Mouse (Mus musculus) liver, embryonic 14.5 days (tissue): Measurements from ENCODE around the gene Lgals2. TPM values are rescaled to one million over a fixed set of nuclear protein-coding genes. Genes with fewer than 3 reads are reported as not detected.

Experiments
- ATAC-seq: fragments of 200-750 bp; cut with Nextera tagmentation; 2 replicates; pipeline ENCODE4 v1.8.0; 2017; ENCODE audit warnings: moderate number of reproducible peaks, mild to moderate bottlenecking, moderate library complexity; ENCODE audit not compliant: insufficient read depth
- DNase-seq, 3 experiments: peaks; one replicate each; pipeline ENCODE4 v3.0.0-alpha.2; 2012 to 2013; ENCODE audit warnings: low read depth in 3 of 3, low spot score in 3 of 3
- H3K27ac ChIP-seq: fragments of 300-500 bp; sonication (generic); 2 replicates; pipeline ENCODE4 v1.5.1; 2014; ENCODE audit warnings: moderate library complexity, mild to moderate bottlenecking, control low read depth, inconsistent platforms
- H3K27me3 ChIP-seq: fragments of 300-500 bp; sonication (generic); 2 replicates; pipeline ENCODE4 v1.6.1; 2014; ENCODE audit warnings: mild to moderate bottlenecking, low read length, moderate library complexity; ENCODE audit not compliant: control insufficient read depth, insufficient read depth
- H3K36me3 ChIP-seq: fragments of 300-500 bp; sonication (generic); replicated peaks from 2 replicates; pipeline ENCODE4 v1.6.1; 2014; ENCODE audit warnings: low read depth; ENCODE audit not compliant: control insufficient read depth, insufficient read depth
- H3K4me1 ChIP-seq, 2 experiments: fragments of 200-500 bp in 1 of 2; fragments of 300-500 bp in 1 of 2; sonication (generic) in 1 of 2; replicated peaks; 2 replicates each; pipeline ENCODE4 v1.6.1; 2012 to 2014; ENCODE audit warnings: antibody characterized with exemption in 1 of 2, inconsistent platforms in 1 of 2, low read length in 1 of 2; ENCODE audit not compliant: control insufficient read depth in 2 of 2, insufficient read depth in 2 of 2
- H3K4me2 ChIP-seq: fragments of 300-500 bp; sonication (generic); 2 replicates; pipeline ENCODE4 v1.6.1; 2014; ENCODE audit warnings: low read depth, mild to moderate bottlenecking, control low read depth, moderate library complexity
- H3K4me3 ChIP-seq, 2 experiments: fragments of 200-500 bp in 1 of 2; fragments of 300-500 bp in 1 of 2; sonication (generic) in 1 of 2; 2 replicates each; pipeline ENCODE4 v1.5.1; 2012 to 2014; ENCODE audit warnings: low read depth in 2 of 2, low read length in 2 of 2, mild to moderate bottlenecking in 2 of 2, control low read depth in 1 of 2, inconsistent platforms in 1 of 2, moderate library complexity in 1 of 2; ENCODE audit not compliant: insufficient read depth in 1 of 2
- H3K9ac ChIP-seq: fragments of 300-500 bp; sonication (generic); replicated peaks from 2 replicates; pipeline ENCODE4 v1.6.1; 2014; ENCODE audit warnings: mild to moderate bottlenecking, control low read depth, moderate library complexity
- H3K9me3 ChIP-seq: fragments of 300-500 bp; sonication (generic); 2 replicates; pipeline ENCODE4 v1.6.1; 2016; ENCODE audit warnings: low read length, mixed read lengths; ENCODE audit not compliant: control insufficient read depth
- CTCF ChIP-seq: IDR thresholded peaks from 2 replicates; pipeline ENCODE4 v1.5.1; 2016; ENCODE audit warnings: antibody characterized with exemption, low read depth, control low read depth
- EP300 ChIP-seq: IDR thresholded peaks from 2 replicates; pipeline ENCODE4 v1.6.1; 2016; ENCODE audit warnings: antibody characterized with exemption, low read depth
- WGBS: fragments of 180-500 bp; shearing (Covaris S2); extraction: QIAGEN DNeasy Blood & Tissue Kit; methylation state at CpG from one replicate; pipeline ENCODE4 v1.1.7; 2014; ENCODE audit not compliant: insufficient replicate concordance; 5-methylcytosine and 5-hydroxymethylcytosine counted together
- polyA plus RNA-seq, 2 experiments: library from polyadenylated mRNA; depleted of rRNA in 1 of 2; stranded (reverse) in 1 of 2; unstranded in 1 of 2; fragments of >200 nt; fragmentation: Nextera tagmentation in 1 of 2; extraction: Ambion mirVana in 1 of 2; gene quantifications; 2 replicates each; pipeline versions ENCODE4 v1.2.1 to v1.2.3; 2012 to 2014

Gene Lgals2
- polyA plus RNA-seq, 2 experiments: 9.8 to 14.0 TPM

DNA sequence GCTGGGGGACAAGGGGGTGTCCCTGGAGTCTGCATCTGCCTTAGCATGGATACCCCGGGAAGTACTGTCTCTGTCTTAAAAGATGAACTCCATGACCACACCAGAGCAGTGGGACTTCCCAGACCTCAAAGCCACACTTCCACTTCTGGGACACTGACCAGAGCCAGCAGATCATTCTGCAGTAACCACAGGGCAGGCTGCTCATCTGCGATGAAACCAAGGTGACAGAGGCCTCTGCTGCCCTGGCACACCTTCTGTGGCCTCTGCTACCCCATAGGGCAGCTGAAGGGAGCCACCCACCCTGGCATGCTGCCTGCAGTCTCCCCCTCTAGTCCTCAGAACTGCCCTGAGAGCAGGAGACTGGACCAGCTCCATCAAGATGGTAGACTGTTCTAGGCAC is 40.4 kb upstream of the Lgals2 start:
- 16% methylated on average over 2 of the region's 2 CpGs for WGBS
- peak overlapping the region; percentile 44 for H3K9ac ChIP-seq
- peaks cover 7% of the 10 kb centered on the region; the same call in 1 of the 2 replicates for H3K36me3 ChIP-seq
- TF ChIP-seq EP300 (no peak), CTCF (no peak)
- ATAC-seq (no peak; the same call in 1 of the 2 replicates), DNase-seq (no peak)
- peaks cover 54 to 66% of the 10 kb centered on the region in 2 experiments for H3K4me1 ChIP-seq
- H3K27ac ChIP-seq: peak overlapping the region; percentile 73
- no peak overlapping the region; a peak in 1 of 4 replicates for H3K4me3 ChIP-seq
- no peaks in the 10 kb centered on the region for H3K9me3 ChIP-seq
- peak overlapping the region; percentile 94 for H3K4me2 ChIP-seq
- no peaks in the 10 kb centered on the region for H3K27me3 ChIP-seq

DNA sequence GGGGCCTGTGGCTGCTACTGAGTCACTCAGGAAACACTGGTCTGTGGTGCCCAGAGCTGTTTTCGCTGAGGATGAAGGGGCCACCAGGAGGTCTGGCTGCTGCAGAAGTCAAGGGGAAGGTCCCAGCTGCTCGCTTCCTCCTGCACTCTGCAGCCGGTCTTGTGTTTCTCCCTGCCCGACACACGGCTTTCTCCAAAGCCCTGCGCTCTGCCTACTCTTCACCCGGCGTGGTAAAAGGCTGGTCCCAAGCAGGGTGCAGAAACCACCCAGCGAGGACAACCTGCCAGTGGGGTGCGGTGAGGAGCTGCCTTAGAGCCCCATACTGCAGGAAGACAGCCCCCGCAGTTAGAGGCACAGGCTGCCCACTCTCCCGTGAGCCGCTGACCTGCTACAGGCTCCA is 39.4 kb upstream of the Lgals2 start:
- Histone ChIP-seq H3K9me3 (no peaks in the 10 kb centered on the region), H3K36me3 (peaks cover 10% of the 10 kb centered on the region), H3K27me3 (no peaks in the 10 kb centered on the region), H3K4me3 (no peak overlapping the region), H3K9ac (no peak overlapping the region), H3K27ac (no peak overlapping the region; the same call in 1 of the 2 replicates), H3K4me1 (peaks cover 57 to 65% of the 10 kb centered on the region in 2 experiments), H3K4me2 (peak overlapping the region; percentile 14)
- 22% methylated on average over 13 of the region's 13 CpGs for WGBS
- TF ChIP-seq EP300: no peak
- no peak for TF ChIP-seq CTCF
- ATAC-seq (no peak), DNase-seq (no peak)

DNA sequence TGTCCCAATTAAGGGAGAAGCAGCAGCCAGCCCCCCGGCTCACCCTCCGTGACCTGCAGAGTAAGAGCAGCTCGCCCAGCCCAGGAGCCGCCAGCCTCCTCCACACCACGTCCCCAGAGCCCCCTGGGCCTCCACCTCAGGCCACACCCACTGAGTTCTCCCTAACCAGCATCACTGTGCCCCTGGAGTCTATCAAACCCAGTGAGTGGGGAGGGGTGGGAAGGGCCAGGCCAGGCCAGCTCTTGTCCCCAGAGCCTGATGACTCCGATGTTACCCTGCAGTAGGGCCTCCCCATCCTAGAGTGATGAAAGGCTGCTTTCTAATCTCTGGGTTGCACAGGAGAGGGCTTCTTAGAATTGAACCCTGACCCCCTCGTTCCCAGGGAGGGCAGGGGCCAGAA is 37.1 kb upstream of the Lgals2 start:
- WGBS: 46% methylated on average over 7 of the region's 7 CpGs
- Histone ChIP-seq H3K9me3 (no peaks in the 10 kb centered on the region), H3K27ac (no peak overlapping the region), H3K4me2 (no peak overlapping the region; the same call in 1 of the 2 replicates), H3K4me1 (peaks cover 46 to 53% of the 10 kb centered on the region in 2 experiments), H3K9ac (no peak overlapping the region), H3K4me3 (no peak overlapping the region), H3K36me3 (peaks cover 13% of the 10 kb centered on the region), H3K27me3 (no peaks in the 10 kb centered on the region)
- ATAC-seq (peak; percentile 11; the same call in 1 of the 2 replicates), DNase-seq (no peak)
- TF ChIP-seq CTCF (no peak), EP300 (no peak)

DNA sequence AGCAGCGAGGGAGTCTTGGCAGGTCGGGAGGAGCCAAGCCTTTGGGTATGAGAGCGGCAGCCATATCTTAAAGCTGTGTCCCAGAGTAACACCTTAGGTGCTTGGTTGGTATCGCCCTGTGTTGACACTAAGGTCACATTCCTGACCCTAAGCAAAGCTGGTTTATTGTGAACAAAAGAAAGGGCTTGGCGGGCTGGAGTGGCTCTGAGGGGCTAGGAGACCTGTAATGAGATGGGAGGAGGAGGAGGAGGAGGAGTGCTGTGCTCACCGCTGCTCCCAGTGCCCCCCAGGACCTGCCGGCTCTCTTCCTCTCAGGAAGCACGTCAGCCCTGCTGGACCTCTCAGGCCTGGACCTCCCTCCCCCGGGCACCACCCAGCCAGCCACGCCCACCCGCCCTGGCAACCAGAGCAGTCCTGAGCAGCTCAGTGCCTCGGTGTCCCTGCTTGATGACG is 34.1 kb upstream of the Lgals2 start:
- ATAC-seq (peak; percentile 56; the same call in 1 of the 2 replicates), DNase-seq (no peak)
- H3K4me1 ChIP-seq: peaks cover 19 to 23% of the 10 kb centered on the region in 2 experiments
- H3K4me2 ChIP-seq: peak overlapping the region; percentile 20; the same call in 1 of the 2 replicates
- H3K27ac ChIP-seq: no peak overlapping the region
- no peaks in the 10 kb centered on the region for H3K27me3 ChIP-seq
- no peak overlapping the region for H3K4me3 ChIP-seq
- 31% methylated on average over 13 of the region's 13 CpGs for WGBS
- no peaks in the 10 kb centered on the region for H3K9me3 ChIP-seq
- TF ChIP-seq EP300 (no peak), CTCF (no peak)
- peaks cover 21% of the 10 kb centered on the region for H3K36me3 ChIP-seq
- no peak overlapping the region for H3K9ac ChIP-seq

DNA sequence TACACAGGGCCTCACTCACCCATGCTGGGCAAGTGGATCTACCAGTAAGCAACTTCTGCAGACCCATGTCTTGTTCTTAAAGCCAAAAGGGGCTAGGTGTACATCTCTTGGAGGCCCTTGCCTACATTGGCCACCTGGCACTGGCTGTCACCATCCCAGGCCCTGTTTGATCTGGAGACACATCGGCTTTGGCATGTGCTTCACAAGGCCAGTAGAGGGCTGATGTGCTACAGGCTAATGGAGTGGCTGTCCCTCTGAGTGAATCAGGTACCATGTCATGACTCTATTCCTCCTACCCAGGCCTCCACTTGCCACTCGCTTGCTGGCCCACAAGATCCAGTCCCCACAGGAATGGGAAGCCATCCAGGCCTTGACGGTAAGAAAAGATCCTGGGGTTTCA is 26.5 kb upstream of the Lgals2 start:
- ATAC-seq (no peak), DNase-seq (no peak)
- Histone ChIP-seq H3K4me1 (peaks cover 5 to 9% of the 10 kb centered on the region in 2 experiments), H3K36me3 (peaks cover 21% of the 10 kb centered on the region), H3K4me3 (no peak overlapping the region), H3K9ac (no peak overlapping the region), H3K27ac (no peak overlapping the region), H3K27me3 (no peaks in the 10 kb centered on the region), H3K9me3 (no peaks in the 10 kb centered on the region), H3K4me2 (no peak overlapping the region)
- no peak for TF ChIP-seq EP300
- peak; percentile 50 for TF ChIP-seq CTCF
- 77% methylated on average over 3 of the region's 3 CpGs for WGBS
